Mouse (Mus musculus) neural tube, embryonic 11.5 days (tissue): ENCODE results near the gene Bnc2. TPM values are rescaled to one million over a fixed set of nuclear protein-coding genes. Genes with fewer than 3 reads are reported as not detected.
A peak's percentile ranks its signal among the peaks of the same experiment; 100 is the strongest.

Experiments
- ATAC-seq: fragments of 200-750 bp; cut with Nextera tagmentation; 2 replicates; pipeline ENCODE4 v1.8.0; 2017; ENCODE audit warnings: moderate number of reproducible peaks, mild to moderate bottlenecking, moderate TSS enrichment, moderate library complexity; ENCODE audit not compliant: insufficient read depth, low FRiP score, low TSS enrichment
- DNase-seq: peaks from one replicate; pipeline ENCODE4 v3.0.0-alpha.2; 2015; ENCODE audit warnings: low spot score
- H3K27ac ChIP-seq: fragments of 300-500 bp; sonication (generic); 2 replicates; pipeline ENCODE4 v1.5.1; 2014; ENCODE audit warnings: low read depth, mild to moderate bottlenecking, low read length
- H3K27me3 ChIP-seq: fragments of 300-500 bp; sonication (generic); 2 replicates; pipeline ENCODE4 v1.6.1; 2014; ENCODE audit warnings: mild to moderate bottlenecking, low read length, mixed read lengths; ENCODE audit not compliant: control insufficient read depth, insufficient read depth
- H3K36me3 ChIP-seq: fragments of 300-500 bp; sonication (generic); 2 replicates; pipeline ENCODE4 v1.6.1; 2014; ENCODE audit warnings: mild to moderate bottlenecking, low read length, moderate library complexity, mixed read lengths; ENCODE audit not compliant: control insufficient read depth, insufficient read depth
- H3K4me1 ChIP-seq: fragments of 300-500 bp; sonication (generic); 2 replicates; pipeline ENCODE4 v1.6.1; 2014; ENCODE audit warnings: low read length, mixed read lengths; ENCODE audit not compliant: control insufficient read depth, insufficient read depth
- H3K4me2 ChIP-seq: fragments of 300-500 bp; sonication (generic); 2 replicates; pipeline ENCODE4 v1.6.1; 2014; ENCODE audit warnings: low read depth, mild to moderate bottlenecking, moderate library complexity
- H3K4me3 ChIP-seq: fragments of 300-500 bp; sonication (generic); 2 replicates; pipeline ENCODE4 v1.5.1; 2014; ENCODE audit warnings: low read depth, low read length
- H3K9ac ChIP-seq: fragments of 300-500 bp; sonication (generic); 2 replicates; pipeline ENCODE4 v1.6.1; 2014; ENCODE audit warnings: mild to moderate bottlenecking, low read length
- H3K9me3 ChIP-seq: fragments of 300-500 bp; sonication (generic); 2 replicates; pipeline ENCODE4 v1.6.1; 2016; ENCODE audit warnings: low read length; ENCODE audit not compliant: control insufficient read depth
- WGBS: fragments of 180-500 bp; shearing (Covaris S2); extraction: QIAGEN DNeasy Blood & Tissue Kit; methylation state at CpG from one replicate; pipeline ENCODE4 v1.1.7; 2014; 5-methylcytosine and 5-hydroxymethylcytosine counted together
- polyA plus RNA-seq: library from polyadenylated mRNA; unstranded; fragments of >200 nt; fragmentation: Nextera tagmentation; extraction: Ambion mirVana; gene quantifications from 2 replicates; pipeline ENCODE4 v1.2.1, GENCODE M21; 2014

Gene Bnc2
- polyA plus RNA-seq, 1 experiment from 2014 or later = 12.8 TPM

DNA sequence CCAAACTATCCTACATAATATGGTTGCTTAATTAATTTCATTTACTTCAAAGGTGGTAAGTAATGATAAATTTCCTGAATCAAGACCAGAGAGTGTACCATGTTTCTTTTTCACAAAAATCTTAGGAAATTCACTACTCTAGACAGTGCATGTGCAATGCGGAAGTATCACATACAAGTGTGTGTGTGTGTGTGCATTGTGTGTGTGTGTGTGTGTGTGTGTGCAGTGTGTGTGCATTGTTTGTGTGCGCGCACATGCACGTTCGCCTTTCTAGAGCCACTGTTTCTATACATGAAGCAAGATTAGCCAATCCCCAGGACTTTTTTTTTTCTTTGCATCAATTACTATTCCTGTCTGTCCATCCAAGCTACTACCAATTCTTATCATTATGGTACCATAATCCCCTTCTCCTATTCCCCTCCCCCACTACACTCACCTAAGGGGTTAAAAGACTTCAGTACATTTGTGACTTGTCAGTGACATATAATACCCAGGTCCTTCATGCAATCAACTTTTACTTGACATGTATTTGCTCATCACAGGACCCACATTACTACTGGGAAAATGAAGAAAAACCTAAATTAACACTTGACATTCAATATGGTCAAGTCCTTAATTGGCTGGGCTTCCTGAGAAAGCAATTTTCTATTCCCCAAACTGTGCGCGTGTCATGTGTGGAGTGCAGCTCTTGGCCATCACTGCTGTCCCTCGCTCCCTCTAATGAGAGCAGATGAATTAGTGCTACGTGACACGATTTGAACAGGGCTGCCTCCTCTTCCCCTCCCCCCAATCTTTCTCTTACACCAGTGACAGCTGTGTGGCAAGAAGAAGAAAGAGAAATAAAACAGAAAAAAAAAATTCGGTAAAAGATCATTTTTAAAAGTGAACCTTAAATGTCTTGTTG, 145.9 kb downstream of the Bnc2 start:
- DNase-seq (peak; percentile 44), ATAC-seq (peak; percentile 66; the same call in 1 of the 2 replicates)
- 63% methylated on average over 11 of the region's 11 CpGs for WGBS
- no peak overlapping the region for H3K27ac ChIP-seq
- no peak overlapping the region for H3K4me2 ChIP-seq
- no peaks in the 10 kb centered on the region for H3K27me3 ChIP-seq
- H3K4me1 ChIP-seq = peaks cover 10% of the 10 kb centered on the region
- no peaks in the 10 kb centered on the region for H3K9me3 ChIP-seq
- no peaks in the 10 kb centered on the region for H3K36me3 ChIP-seq
- no peak overlapping the region for H3K4me3 ChIP-seq
- H3K9ac ChIP-seq = no peak overlapping the region

DNA sequence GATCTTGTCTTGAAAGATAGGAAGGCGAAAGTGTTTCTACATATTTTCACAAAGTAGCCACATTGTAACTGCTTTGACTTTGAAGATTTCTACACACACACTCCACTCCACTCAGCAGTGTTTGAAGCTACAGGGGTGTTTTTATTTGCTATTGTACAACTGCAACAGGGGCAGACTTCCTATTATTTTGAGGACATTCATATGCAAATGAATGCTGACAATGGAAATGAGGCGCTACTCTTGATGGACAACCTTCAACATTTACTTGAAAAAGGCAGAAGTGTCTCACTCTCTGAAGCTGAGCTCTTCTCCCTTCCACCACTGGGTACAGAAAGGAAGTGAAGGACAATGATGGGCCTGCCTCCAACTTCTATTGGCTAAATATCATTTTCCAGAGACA, 146.7 kb downstream of the Bnc2 start:
- no peaks in the 10 kb centered on the region for H3K27me3 ChIP-seq
- ATAC-seq (no peak), DNase-seq (no peak)
- no peak overlapping the region for H3K4me2 ChIP-seq
- H3K36me3 ChIP-seq = no peaks in the 10 kb centered on the region
- WGBS = 35% methylated on average over 2 of the region's 2 CpGs
- no peak overlapping the region for H3K4me3 ChIP-seq
- no peak overlapping the region for H3K27ac ChIP-seq
- H3K9ac ChIP-seq = no peak overlapping the region
- H3K4me1 ChIP-seq = peaks cover 18% of the 10 kb centered on the region
- no peaks in the 10 kb centered on the region for H3K9me3 ChIP-seq

DNA sequence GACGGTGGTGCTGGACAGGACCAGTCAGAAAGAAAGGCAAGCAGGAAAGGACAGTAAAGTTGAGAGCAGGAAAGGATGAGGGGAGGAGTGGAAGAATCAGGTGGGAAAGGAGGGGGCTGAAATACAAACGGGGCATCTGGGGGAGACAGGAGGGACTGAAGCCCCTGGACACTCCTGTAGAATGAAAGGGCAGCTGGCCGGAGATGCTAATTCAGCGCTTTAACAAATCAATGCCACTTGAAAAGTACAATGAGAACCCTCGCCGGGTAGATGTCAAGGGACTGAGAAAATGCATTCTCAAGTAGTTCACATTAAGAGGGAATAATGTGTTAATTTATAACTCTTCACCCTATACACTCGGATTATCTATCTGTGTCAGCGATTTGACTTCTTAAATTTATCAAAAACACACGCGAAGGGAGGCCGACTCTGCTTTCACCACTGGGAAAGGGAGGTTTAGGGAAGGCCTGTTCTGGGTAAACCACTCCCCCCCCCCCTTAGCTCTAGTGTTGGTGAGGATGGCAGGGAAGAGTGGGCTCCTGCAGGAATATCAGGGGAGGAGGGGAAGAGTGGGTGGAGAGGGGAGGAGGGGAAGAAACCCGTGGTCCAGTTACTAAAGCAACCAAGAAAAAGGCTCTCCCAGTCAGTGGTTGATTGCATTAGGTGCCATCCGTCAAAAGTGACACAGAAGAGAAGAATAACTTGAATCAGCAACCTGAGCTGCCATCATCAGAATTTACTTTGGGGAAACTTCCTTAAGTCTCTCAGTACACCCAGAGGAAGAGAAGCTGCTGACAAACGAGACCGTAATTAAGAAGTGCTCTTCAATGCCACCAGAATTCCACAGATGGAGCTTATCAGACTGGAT, 147.8 kb downstream of the Bnc2 start:
- H3K4me1 ChIP-seq = peaks cover 20% of the 10 kb centered on the region
- H3K36me3 ChIP-seq = no peaks in the 10 kb centered on the region
- H3K4me3 ChIP-seq = no peak overlapping the region
- DNase-seq = peak; percentile 46
- WGBS = 6% methylated on average over 15 of the region's 15 CpGs
- H3K4me2 ChIP-seq = 0 out of 2 replicates have a peak overlapping the region, but pooled peaks have one; percentile 8
- ATAC-seq = peak; percentile 43
- H3K27me3 ChIP-seq = no peaks in the 10 kb centered on the region
- H3K27ac ChIP-seq = no peak overlapping the region
- H3K9ac ChIP-seq = no peak overlapping the region
- no peaks in the 10 kb centered on the region for H3K9me3 ChIP-seq

DNA sequence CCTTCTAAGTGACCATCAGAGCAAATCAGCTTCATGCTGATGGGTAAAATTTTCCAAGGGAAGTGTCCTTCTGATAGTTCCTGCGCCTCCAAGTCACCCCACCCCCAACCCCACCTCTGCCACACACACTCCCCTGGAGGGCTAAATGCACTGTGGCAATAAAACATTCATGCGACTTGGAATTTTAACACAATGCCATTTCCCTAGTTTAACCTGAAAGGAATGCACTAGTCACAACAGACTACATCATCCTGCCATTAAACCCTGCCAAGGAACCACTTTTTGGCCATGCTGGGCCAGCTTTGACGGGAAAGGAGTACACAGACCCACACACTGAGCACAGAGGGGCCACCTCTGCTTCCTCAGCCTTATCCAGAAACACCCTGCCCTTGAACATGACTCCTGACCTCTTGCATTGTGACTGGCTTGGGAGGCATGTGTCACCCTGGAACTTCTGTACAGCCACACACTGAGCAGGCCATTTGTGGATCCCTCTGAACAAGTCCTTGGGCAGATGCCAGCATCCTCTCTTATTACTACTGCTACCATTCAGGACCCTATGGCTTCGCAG, 151.3 kb downstream of the Bnc2 start:
- 25% methylated on average over 4 of the region's 4 CpGs for WGBS
- Histone ChIP-seq H3K4me3 (no peak overlapping the region), H3K4me2 (no peak overlapping the region), H3K4me1 (peaks cover 16% of the 10 kb centered on the region), H3K36me3 (no peaks in the 10 kb centered on the region), H3K27me3 (no peaks in the 10 kb centered on the region), H3K9ac (no peak overlapping the region), H3K9me3 (no peaks in the 10 kb centered on the region), H3K27ac (no peak overlapping the region)
- ATAC-seq (no peak), DNase-seq (no peak)

DNA sequence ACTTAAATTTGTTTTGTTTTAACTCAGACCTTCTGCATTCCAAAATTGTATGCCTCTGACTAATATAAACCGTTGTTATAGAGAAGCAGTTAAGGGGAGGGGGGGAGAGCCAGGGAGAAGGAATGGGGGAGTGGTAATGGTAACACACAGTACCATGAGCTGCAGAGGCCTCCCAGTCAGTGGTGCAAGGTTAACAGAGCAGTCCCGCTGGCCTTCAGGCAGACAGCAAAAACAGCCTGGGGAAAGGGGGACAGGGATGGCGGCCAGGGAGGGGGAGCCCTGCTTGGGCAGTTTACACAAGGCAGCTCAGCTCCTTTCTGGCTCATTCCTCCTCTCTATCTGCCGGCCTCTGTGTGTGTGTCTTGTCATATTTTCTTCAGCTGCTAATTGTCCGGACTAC, 151.9 kb downstream of the Bnc2 start:
- 8% methylated on average over 5 of the region's 5 CpGs for WGBS
- no peak for DNase-seq
- peaks cover 16% of the 10 kb centered on the region; the same call in 1 of the 2 replicates for H3K4me1 ChIP-seq
- no peaks in the 10 kb centered on the region for H3K36me3 ChIP-seq
- H3K27ac ChIP-seq = no peak overlapping the region
- no peak overlapping the region for H3K4me2 ChIP-seq
- no peak overlapping the region for H3K4me3 ChIP-seq
- H3K9ac ChIP-seq = no peak overlapping the region
- no peaks in the 10 kb centered on the region for H3K9me3 ChIP-seq
- no peak for ATAC-seq
- H3K27me3 ChIP-seq = no peaks in the 10 kb centered on the region

DNA sequence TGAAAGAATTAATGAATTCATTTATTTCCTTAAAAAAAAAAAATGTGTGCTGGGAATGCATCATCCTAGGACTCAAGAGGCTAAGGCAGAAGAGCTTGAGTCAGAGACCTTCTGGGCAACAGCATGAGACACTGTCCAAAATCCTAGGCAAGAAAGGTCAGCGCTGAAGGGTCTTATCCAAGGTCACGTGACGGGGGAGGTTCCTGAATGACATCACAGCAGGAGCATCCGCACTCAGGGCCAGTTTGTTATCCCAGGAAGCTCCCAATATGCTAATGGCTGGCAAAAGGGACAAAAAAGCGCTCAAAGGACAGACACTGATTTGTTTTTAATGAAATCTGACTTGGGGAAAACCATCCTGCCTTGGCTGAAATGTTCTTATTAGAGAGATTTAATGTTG, 153.5 kb downstream of the Bnc2 start:
- 81% methylated on average over 5 of the region's 5 CpGs for WGBS
- no peak for ATAC-seq
- no peak overlapping the region for H3K4me3 ChIP-seq

DNA sequence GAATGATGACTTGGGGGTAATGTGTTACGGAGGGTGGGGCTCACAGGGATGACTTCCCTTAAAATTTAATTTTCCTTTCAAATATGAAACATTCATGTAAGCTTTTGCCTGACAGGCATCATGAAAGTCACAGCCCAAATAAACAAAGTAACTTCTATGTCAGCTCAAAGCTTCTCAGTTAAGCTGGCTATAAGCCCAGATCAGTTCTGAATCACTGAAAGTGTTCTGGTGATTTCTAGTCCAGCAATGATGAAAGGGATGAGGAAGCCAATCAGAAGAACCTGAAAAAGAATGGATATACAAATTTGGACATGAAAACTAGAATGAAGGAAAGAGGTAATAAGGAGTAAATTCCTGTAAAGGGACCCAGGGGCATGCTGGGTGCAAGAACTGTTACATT, 164.6 kb downstream of the Bnc2 start:
- H3K27me3 ChIP-seq = no peaks in the 10 kb centered on the region
- no peak overlapping the region for H3K4me2 ChIP-seq
- no peaks in the 10 kb centered on the region for H3K4me1 ChIP-seq
- no peak for DNase-seq
- 90% methylated on average over 1 of the region's 1 CpGs for WGBS
- no peaks in the 10 kb centered on the region for H3K36me3 ChIP-seq
- ATAC-seq = no peak
- H3K9ac ChIP-seq = no peak overlapping the region
- no peaks in the 10 kb centered on the region for H3K9me3 ChIP-seq
- H3K4me3 ChIP-seq = no peak overlapping the region
- H3K27ac ChIP-seq = no peak overlapping the region

More for the DNA sequence above, 153.5 kb downstream of the Bnc2 start:
- Histone ChIP-seq H3K9ac (no peak overlapping the region), H3K4me2 (no peak overlapping the region), H3K27ac (no peak overlapping the region), H3K36me3 (no peaks in the 10 kb centered on the region), H3K27me3 (no peaks in the 10 kb centered on the region), H3K9me3 (no peaks in the 10 kb centered on the region), H3K4me1 (peaks cover 11% of the 10 kb centered on the region; the same call in 1 of the 2 replicates)
- no peak for DNase-seq

DNA sequence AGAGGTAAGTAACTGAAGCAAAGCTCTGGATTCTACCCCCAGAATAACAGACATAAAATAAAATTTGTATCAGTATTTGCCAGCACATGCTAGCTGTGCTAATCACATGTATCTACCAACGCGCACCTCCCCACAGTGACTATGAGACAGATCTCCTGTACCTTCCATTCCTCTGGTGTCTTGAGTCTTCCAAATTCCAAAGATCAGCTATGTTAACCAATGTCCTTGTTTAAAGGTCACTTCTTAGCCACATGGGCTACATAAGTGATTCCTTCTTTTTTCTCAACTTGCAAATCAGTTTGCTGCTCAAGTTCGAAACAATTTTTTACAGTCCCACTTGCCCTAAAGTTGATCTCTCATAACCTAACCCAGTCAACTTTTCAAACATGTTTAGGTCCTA, 167.5 kb downstream of the Bnc2 start:
- H3K4me2 ChIP-seq = no peak overlapping the region
- H3K36me3 ChIP-seq = no peaks in the 10 kb centered on the region
- H3K27ac ChIP-seq = no peak overlapping the region
- H3K4me3 ChIP-seq = no peak overlapping the region
- no peaks in the 10 kb centered on the region for H3K9me3 ChIP-seq
- ATAC-seq (no peak), DNase-seq (no peak)
- 95% methylated on average over 3 of the region's 3 CpGs for WGBS
- H3K9ac ChIP-seq = no peak overlapping the region
- H3K4me1 ChIP-seq = no peaks in the 10 kb centered on the region
- no peaks in the 10 kb centered on the region for H3K27me3 ChIP-seq
